Mouse (Mus musculus) hindbrain, embryonic 12.5 days (tissue): ENCODE data around the gene Pnkd. TPM values are rescaled to one million over a fixed set of nuclear protein-coding genes. Genes with fewer than 3 reads are reported as not detected.

Experiments used
- ATAC-seq: fragments of 200-750 bp; cut with Nextera tagmentation; 2 replicates; pipeline ENCODE4 v1.8.0; 2017; ENCODE audit warnings: moderate TSS enrichment; ENCODE audit not compliant: low FRiP score
- H3K27ac ChIP-seq: fragments of 300-500 bp; sonication (generic); 2 replicates; pipeline ENCODE4 v1.5.1; 2016; ENCODE audit warnings: mild to moderate bottlenecking
- H3K27me3 ChIP-seq: fragments of 300-500 bp; sonication (generic); 2 replicates; pipeline ENCODE4 v1.6.1; 2016; ENCODE audit warnings: mild to moderate bottlenecking
- H3K36me3 ChIP-seq: fragments of 300-500 bp; sonication (generic); 2 replicates; pipeline ENCODE4 v1.6.1; 2016; ENCODE audit warnings: mild to moderate bottlenecking
- H3K4me1 ChIP-seq: fragments of 300-500 bp; sonication (generic); 2 replicates; pipeline ENCODE4 v1.6.1; 2016
- H3K4me2 ChIP-seq: fragments of 300-500 bp; sonication (generic); replicated peaks from 2 replicates; pipeline ENCODE4 v1.6.1; 2016; ENCODE audit warnings: mild to moderate bottlenecking
- H3K4me3 ChIP-seq: fragments of 300-500 bp; sonication (generic); 2 replicates; pipeline ENCODE4 v1.5.1; 2016; ENCODE audit warnings: mild to moderate bottlenecking
- H3K9ac ChIP-seq: fragments of 300-500 bp; sonication (generic); 2 replicates; pipeline ENCODE4 v1.6.1; 2016; ENCODE audit warnings: mild to moderate bottlenecking, moderate library complexity
- H3K9me3 ChIP-seq: fragments of 300-500 bp; sonication (generic); replicated peaks from 2 replicates; pipeline ENCODE4 v1.6.1; 2016; ENCODE audit warnings: mild to moderate bottlenecking
- WGBS: fragments of 180-500 bp; shearing (Covaris S2); methylation state at CpG from one replicate; pipeline ENCODE4 v1.1.7; 2016; 5-methylcytosine and 5-hydroxymethylcytosine counted together
- polyA plus RNA-seq: library from polyadenylated mRNA; unstranded; fragments of >200 nt; fragmentation: Nextera tagmentation; extraction: Ambion mirVana; gene quantifications from 2 replicates; pipeline ENCODE4 v1.2.1, GENCODE M21; 2016

The Pnkd gene
- polyA plus RNA-seq, 1 experiment from 2014 or later = 94.0 TPM

DNA sequence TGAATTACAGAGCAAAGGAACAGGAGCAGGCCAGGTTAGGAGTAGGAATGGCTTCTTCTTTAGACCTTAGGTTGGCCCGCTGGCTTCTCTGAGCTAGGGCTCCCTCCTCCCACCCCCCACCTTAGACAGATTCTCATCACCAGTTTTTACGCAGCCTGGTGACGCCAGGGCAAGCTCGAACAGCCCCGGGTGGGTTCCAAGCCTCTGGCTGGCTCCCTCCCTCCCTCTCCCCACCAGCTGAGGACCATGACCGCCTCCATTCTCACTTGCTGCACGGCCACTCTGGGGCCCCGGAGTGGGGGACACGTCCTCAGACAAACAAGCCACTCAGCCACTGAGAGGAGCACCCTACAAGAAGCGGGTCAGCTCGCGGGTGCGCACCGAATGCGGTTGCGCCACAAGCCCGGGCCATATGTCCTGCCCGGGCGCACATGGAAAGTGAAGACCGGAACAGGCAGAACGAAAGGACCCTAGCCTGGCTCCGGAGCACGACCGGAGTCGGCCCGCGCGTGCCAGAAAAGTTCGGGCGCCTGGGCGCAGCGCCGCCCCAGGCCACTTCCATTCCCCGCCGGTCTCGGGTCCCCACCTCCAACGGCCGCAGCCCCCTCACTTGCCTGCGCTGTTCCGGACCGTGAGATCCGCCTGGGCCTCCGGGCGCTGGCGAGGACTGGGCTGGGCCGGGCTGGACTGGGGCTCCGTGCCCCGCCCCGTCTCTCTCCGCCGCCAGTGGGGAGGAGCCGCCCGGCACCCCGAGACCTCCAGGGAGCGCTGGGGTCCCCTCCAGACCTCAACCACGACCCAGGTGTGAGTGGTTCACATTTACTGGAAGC lies 19.0 kb downstream of the Pnkd start:
- Histone ChIP-seq H3K36me3 (0 out of 2 replicates have a peak, but pooled peaks cover 3% of the 10 kb centered on the region), H3K27ac (0 out of 2 replicates have a peak overlapping the region, but pooled peaks have one; percentile 23), H3K4me3 (peak overlapping the region; percentile 48), H3K9me3 (no peaks in the 10 kb centered on the region), H3K9ac (peak overlapping the region; percentile 65), H3K4me2 (peak overlapping the region; percentile 82), H3K27me3 (peaks cover 18% of the 10 kb centered on the region), H3K4me1 (peaks cover 12% of the 10 kb centered on the region)
- peak; percentile 62 for ATAC-seq
- WGBS = under 1% methylated on average over 54 of the region's 56 CpGs

DNA sequence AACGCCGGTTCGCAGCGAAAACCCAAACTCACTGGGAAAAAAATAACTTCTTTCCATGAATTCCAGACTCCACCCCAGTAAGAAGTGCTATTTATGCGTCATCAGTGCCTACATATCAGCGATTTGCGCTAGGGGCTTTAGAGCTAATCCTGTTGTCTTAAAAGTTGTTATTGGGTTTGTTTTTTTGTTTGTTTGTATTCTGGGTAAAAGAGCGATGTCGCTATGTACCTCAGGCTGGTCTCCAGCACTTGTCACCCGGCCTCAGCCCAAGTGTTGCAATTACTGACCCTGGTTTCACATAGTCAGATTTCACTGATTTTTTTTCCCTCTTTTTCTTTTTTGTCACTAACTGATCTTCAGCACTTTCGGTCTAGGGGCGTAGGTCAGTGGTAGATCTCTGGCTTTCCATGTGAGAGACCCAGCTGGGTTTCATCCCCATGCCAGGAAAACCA lies 19.6 kb downstream of the Pnkd start:
- Histone ChIP-seq H3K4me2 (peak overlapping the region; percentile 82), H3K27ac (no peak overlapping the region), H3K36me3 (0 out of 2 replicates have a peak, but pooled peaks cover 3% of the 10 kb centered on the region), H3K9ac (peak overlapping the region; percentile 65; the same call in 1 of the 2 replicates), H3K4me1 (peaks cover 12% of the 10 kb centered on the region), H3K4me3 (peak overlapping the region; percentile 48), H3K27me3 (peaks cover 18% of the 10 kb centered on the region), H3K9me3 (no peaks in the 10 kb centered on the region)
- ATAC-seq = no peak
- 10% methylated on average over 12 of the region's 12 CpGs for WGBS

GRCm38 (mm10) chr1:74304946-74305345 lies 20.2 kb downstream of the Pnkd start:
- Histone ChIP-seq H3K27ac (no peak overlapping the region), H3K27me3 (peaks cover 18% of the 10 kb centered on the region), H3K4me3 (no peak overlapping the region), H3K9me3 (no peaks in the 10 kb centered on the region), H3K4me1 (peaks cover 12% of the 10 kb centered on the region), H3K4me2 (no peak overlapping the region), H3K36me3 (0 out of 2 replicates have a peak, but pooled peaks cover 3% of the 10 kb centered on the region), H3K9ac (no peak overlapping the region)
- ATAC-seq = no peak
- 73% methylated on average over 4 of the region's 4 CpGs for WGBS

GRCm38 (mm10) chr1:74305522-74305921 lies 20.8 kb downstream of the Pnkd start, which contains the start of gene Tmbim1:
Tmbim1 (minus strand) TSS chr1:74305622.
- ATAC-seq = no peak
- Histone ChIP-seq H3K9me3 (no peaks in the 10 kb centered on the region), H3K4me2 (peak within 1 kb of the TSS; percentile 82), H3K9ac (no peak within 1 kb of the TSS), H3K27me3 (peaks cover 18% of the 10 kb centered on the region), H3K4me1 (peaks cover 12% of the 10 kb centered on the region), H3K4me3 (peak within 1 kb of the TSS; percentile 48), H3K36me3 (0 out of 2 replicates have a peak, but pooled peaks cover 3% of the 10 kb centered on the region), H3K27ac (no peak within 1 kb of the TSS)
- 85% methylated on average over 2 of the region's 2 CpGs for WGBS

GRCm38 (mm10) chr1:74307146-74307545 lies 22.4 kb downstream of the Pnkd start:
- Histone ChIP-seq H3K9me3 (no peaks in the 10 kb centered on the region), H3K4me1 (peaks cover 12% of the 10 kb centered on the region), H3K27ac (no peak overlapping the region), H3K4me2 (no peak overlapping the region), H3K9ac (no peak overlapping the region), H3K4me3 (no peak overlapping the region), H3K36me3 (0 out of 2 replicates have a peak, but pooled peaks cover 3% of the 10 kb centered on the region), H3K27me3 (peaks cover 18% of the 10 kb centered on the region)
- no peak for ATAC-seq
- 82% methylated on average over 1 of the region's 1 CpGs for WGBS

GRCm38 (mm10) chr1:74308001-74308964 lies 23.6 kb downstream of the Pnkd start:
- Histone ChIP-seq H3K36me3 (no peaks in the 10 kb centered on the region), H3K27ac (no peak overlapping the region), H3K4me1 (peaks cover 11% of the 10 kb centered on the region), H3K27me3 (peaks cover 13% of the 10 kb centered on the region), H3K9me3 (no peaks in the 10 kb centered on the region), H3K4me3 (no peak overlapping the region), H3K9ac (no peak overlapping the region), H3K4me2 (no peak overlapping the region)
- ATAC-seq = no peak
- 78% methylated on average over 10 of the region's 10 CpGs for WGBS

DNA sequence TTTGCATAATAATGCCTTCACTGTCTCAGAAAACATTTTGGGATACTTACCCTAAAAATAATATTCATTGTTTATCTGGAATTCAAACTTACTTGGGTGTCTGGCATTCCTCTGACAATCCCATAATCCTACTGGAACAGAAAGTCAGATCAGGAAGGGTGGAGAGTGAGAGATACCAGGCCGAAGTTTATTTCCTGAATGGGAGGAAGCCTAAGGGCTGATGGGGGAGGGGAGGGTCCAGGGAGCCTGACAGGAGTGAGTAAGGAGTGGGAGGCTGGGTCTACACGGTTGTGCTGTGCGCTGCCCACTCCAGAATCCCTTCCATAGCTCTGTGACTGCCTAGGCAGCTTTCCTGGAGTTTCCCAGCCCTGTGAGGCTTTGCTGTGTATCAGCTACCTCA lies 25.0 kb downstream of the Pnkd start:
- no peaks in the 10 kb centered on the region for H3K4me1 ChIP-seq
- no peak overlapping the region for H3K27ac ChIP-seq
- H3K4me2 ChIP-seq = no peak overlapping the region
- no peaks in the 10 kb centered on the region for H3K27me3 ChIP-seq
- H3K9ac ChIP-seq = no peak overlapping the region
- H3K9me3 ChIP-seq = no peaks in the 10 kb centered on the region
- no peak overlapping the region for H3K4me3 ChIP-seq
- H3K36me3 ChIP-seq = no peaks in the 10 kb centered on the region
- ATAC-seq = no peak
- WGBS = 61% methylated on average over 3 of the region's 3 CpGs

DNA sequence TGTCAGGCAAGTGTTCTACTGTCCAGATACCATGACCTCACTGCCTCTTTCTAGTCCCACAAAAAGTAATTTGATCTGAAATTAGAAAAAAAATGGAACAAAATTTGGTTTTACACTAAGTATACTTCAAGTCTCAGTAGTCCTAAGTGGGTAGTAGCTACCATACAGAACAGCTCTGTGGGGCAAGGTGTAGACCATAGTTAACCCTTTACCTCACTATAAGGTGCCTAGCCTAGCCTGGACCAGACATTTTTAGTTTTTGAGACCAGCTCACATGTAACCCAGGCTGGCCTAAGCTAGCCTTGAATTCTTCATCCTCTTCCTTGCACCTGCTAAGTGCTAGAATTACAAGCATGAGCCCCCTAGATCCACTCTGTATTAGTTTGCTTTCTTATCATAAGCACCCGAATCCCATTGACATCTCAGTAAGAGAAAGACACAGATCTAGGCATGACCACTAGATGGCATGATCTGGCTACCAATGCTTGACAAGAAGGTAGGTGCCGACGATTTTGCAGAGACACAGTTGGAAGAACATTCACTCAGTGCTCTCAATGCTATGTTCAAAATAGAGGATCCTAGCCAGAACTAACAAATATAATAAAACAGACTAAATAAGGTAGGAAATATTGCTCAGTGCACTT lies 28.4 kb downstream of the Pnkd start:
- no peaks in the 10 kb centered on the region for H3K27me3 ChIP-seq
- no peak overlapping the region for H3K4me2 ChIP-seq
- no peaks in the 10 kb centered on the region for H3K9me3 ChIP-seq
- H3K9ac ChIP-seq = no peak overlapping the region
- no peaks in the 10 kb centered on the region for H3K4me1 ChIP-seq
- no peaks in the 10 kb centered on the region for H3K36me3 ChIP-seq
- no peak; the same call in 1 of the 2 replicates for ATAC-seq
- H3K27ac ChIP-seq = no peak overlapping the region
- no peak overlapping the region for H3K4me3 ChIP-seq
- whole genome bisulfite sequencing = 12% methylated on average over 3 of the region's 3 CpGs

- WGBS = 95% methylated on average over 3 of the region's 3 CpGs
- Histone ChIP-seq H3K9me3 (no peaks in the 10 kb centered on the region), H3K27ac (no peak overlapping the region), H3K27me3 (no peaks in the 10 kb centered on the region), H3K9ac (no peak overlapping the region), H3K36me3 (no peaks in the 10 kb centered on the region), H3K4me3 (no peak overlapping the region), H3K4me1 (no peaks in the 10 kb centered on the region), H3K4me2 (no peak overlapping the region)
- no peak for ATAC-seq
Observed at GRCm38 (mm10) chr1:74314796-74315195, 30.1 kb downstream of the Pnkd start.

GRCm38 (mm10) chr1:74316114-74316827 lies 31.5 kb downstream of the Pnkd start:
- H3K4me3 ChIP-seq = no peak overlapping the region
- no peaks in the 10 kb centered on the region for H3K27me3 ChIP-seq
- H3K27ac ChIP-seq = no peak overlapping the region
- no peak overlapping the region for H3K9ac ChIP-seq
- no peak overlapping the region for H3K4me2 ChIP-seq
- no peaks in the 10 kb centered on the region for H3K4me1 ChIP-seq
- H3K9me3 ChIP-seq = no peaks in the 10 kb centered on the region
- 81% methylated on average over 4 of the region's 4 CpGs for WGBS
- H3K36me3 ChIP-seq = no peaks in the 10 kb centered on the region
- no peak for ATAC-seq

DNA sequence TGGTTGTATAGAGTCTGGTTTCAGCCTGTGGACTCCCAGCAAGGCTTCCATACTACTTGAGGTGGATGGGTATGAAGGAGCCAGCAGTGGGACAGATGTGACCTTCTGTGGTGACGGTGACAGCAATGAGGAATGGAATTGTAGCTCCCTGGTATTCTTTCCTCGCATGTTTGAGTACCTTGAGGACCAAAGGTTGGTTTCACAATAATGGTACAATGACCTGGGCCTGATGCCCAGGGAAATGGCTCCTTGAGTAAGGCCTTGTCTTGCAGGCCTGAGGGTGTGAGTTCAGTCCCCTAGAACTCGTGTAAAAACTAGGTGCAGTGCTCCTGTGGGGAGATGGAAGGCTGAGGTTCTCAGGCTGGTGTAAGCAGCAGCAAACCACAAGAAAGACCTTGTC lies 34.0 kb downstream of the Pnkd start:
- Histone ChIP-seq H3K9ac (no peak overlapping the region), H3K27ac (no peak overlapping the region), H3K9me3 (no peaks in the 10 kb centered on the region), H3K36me3 (no peaks in the 10 kb centered on the region), H3K4me3 (no peak overlapping the region), H3K4me2 (no peak overlapping the region), H3K27me3 (no peaks in the 10 kb centered on the region), H3K4me1 (no peaks in the 10 kb centered on the region)
- no peak for ATAC-seq
- 87% methylated on average over 3 of the region's 3 CpGs for WGBS
